Mouse (Mus musculus) G1E (cell line): ENCODE measurements at regions not wholly inside any gene's neighbourhood (a gene's known extent, or its start where the extent isn't known, plus 50 kb on each side); places are given as distances from the start of the nearest gene placed in this dataset.

Experiments
- ATAC-seq: 2 replicates; pipeline ENCODE4 v1.8.0; 2016; ENCODE audit warnings: mild to moderate bottlenecking; ENCODE audit not compliant: insufficient number of reproducible peaks, poor library complexity, low FRiP score, severe bottlenecking; ENCODE audit errors: extremely low read depth
- DNase-seq: peaks from one replicate; pipeline ENCODE4 v3.0.0; 2012; ENCODE audit warnings: low spot score
- H3K27me3 ChIP-seq: 2 replicates; pipeline ENCODE4 v1.6.1; 2012; ENCODE audit warnings: mild to moderate bottlenecking, low read length, inconsistent platforms; ENCODE audit not compliant: insufficient read depth
- H3K36me3 ChIP-seq: replicated peaks from 2 replicates; pipeline ENCODE3; 2012; ENCODE audit warnings: mild to moderate bottlenecking, inconsistent platforms
- H3K4me1 ChIP-seq: 2 replicates; pipeline ENCODE4 v1.6.1; 2012; ENCODE audit warnings: low read depth, low read length, inconsistent platforms, mixed read lengths; ENCODE audit not compliant: insufficient read depth
- H3K4me3 ChIP-seq: 2 replicates; pipeline ENCODE4 v1.5.1; 2012; ENCODE audit warnings: low read depth, mild to moderate bottlenecking, inconsistent platforms, low read length, moderate library complexity, mixed read lengths
- H3K9me3 ChIP-seq: replicated peaks from 2 replicates; pipeline ENCODE4 v1.6.1; 2012; ENCODE audit warnings: inconsistent platforms
- CTCF ChIP-seq: IDR thresholded peaks from 2 replicates; pipeline ENCODE4 v1.5.1; 2012; ENCODE audit warnings: low read depth, low read length, inconsistent platforms, mixed read lengths
- GATA1 ChIP-seq: IDR thresholded peaks from 2 replicates; pipeline ENCODE4 v1.6.1; 2012; ENCODE audit warnings: borderline replicate concordance, low read length, inconsistent platforms, mixed read lengths
- GATA2 ChIP-seq: IDR thresholded peaks from 2 replicates; pipeline ENCODE4 v1.6.1; 2012; ENCODE audit warnings: low read depth, low read length, inconsistent platforms, borderline replicate concordance
- POLR2AphosphoS5 ChIP-seq: IDR thresholded peaks from 2 replicates; pipeline ENCODE4 v1.6.1; 2012; ENCODE audit warnings: low read depth, low read length, inconsistent platforms; ENCODE audit not compliant: insufficient replicate concordance
- TAL1 ChIP-seq: conservative IDR thresholded peaks from 2 replicates; pipeline ENCODE4 v1.6.1; 2012; ENCODE audit warnings: low read depth, low read length, inconsistent platforms, mixed read lengths

DNA sequence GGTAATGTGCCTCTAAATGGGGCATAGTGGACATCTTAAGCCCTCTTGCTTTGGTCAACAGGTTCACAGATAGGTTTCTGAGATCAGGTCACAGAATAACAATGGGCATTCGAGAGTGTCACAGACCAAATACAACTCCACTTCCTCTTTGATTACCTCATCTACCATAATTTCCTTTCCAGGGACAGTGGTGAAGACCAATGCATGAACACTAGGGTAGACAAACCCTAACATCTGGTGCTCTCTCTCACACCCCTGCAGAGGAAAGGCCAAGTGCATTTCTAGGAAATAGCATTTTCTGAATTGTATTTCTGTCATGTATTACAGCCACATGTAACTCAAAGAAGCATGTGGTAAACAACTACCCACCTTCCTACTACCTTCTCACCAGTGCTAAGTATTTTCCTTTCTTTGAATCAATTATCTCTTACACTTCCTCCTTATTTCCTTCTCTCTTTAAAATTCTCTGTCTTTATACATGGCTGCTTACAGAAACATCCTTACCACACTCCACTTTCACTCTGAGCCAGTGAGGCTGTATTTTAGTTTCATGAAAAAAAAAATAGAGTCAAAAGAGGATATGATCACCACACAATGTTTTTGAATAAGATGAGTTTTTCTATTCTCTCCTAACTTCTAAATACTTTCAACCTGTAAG, 1021.0 kb downstream of the Gsdmc2 start:
- H3K4me1 ChIP-seq: no peaks in the 10 kb centered on the region
- TF ChIP-seq GATA2: no peak
- no peak for TF ChIP-seq GATA1
- TF ChIP-seq CTCF: no peak
- no peak for TF ChIP-seq POLR2AphosphoS5
- TF ChIP-seq TAL1: no peak
- H3K36me3 ChIP-seq: no peaks in the 10 kb centered on the region
- H3K4me3 ChIP-seq: no peak overlapping the region
- ATAC-seq: no peak
- H3K27me3 ChIP-seq: no peaks in the 10 kb centered on the region
- no peak for DNase-seq
- H3K9me3 ChIP-seq: no peaks in the 10 kb centered on the region

GRCm38 (mm10) chr15:62822305-62822704, 1022.7 kb downstream of the Gsdmc2 start:
- H3K27me3 ChIP-seq: no peaks in the 10 kb centered on the region
- DNase-seq (no peak), ATAC-seq (no peak; the same call in 1 of the 2 replicates)
- H3K4me1 ChIP-seq: no peaks in the 10 kb centered on the region
- H3K4me3 ChIP-seq: no peak overlapping the region
- TF ChIP-seq GATA2 (no peak), POLR2AphosphoS5 (no peak)
- no peaks in the 10 kb centered on the region for H3K36me3 ChIP-seq
- H3K9me3 ChIP-seq: no peaks in the 10 kb centered on the region

DNA sequence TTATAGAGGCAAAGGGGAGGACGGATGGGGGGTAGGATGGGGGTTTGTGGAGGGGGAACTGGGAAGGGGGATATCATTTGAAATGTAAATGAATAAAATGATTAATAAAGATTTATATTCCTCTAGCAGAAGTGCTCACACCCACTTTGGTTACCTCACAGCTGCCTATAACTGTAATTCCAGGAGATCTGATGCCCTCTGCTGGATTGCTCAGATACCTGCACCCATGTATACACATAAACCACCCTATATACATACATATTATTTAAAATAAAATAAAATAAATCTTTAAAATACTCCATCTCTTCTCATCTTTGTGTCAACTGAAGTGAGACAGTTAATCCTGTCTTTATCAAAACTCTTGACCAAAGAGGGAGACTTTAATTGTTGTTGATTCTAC, 1031.9 kb downstream of the Gsdmc2 start:
- TF ChIP-seq CTCF (no peak), TAL1 (no peak), POLR2AphosphoS5 (no peak), GATA1 (no peak), GATA2 (no peak)
- no peak overlapping the region for H3K4me3 ChIP-seq
- no peaks in the 10 kb centered on the region for H3K9me3 ChIP-seq
- DNase-seq: no peak
- no peaks in the 10 kb centered on the region for H3K36me3 ChIP-seq
- no peaks in the 10 kb centered on the region for H3K4me1 ChIP-seq
- no peak for ATAC-seq
- no peaks in the 10 kb centered on the region for H3K27me3 ChIP-seq

DNA sequence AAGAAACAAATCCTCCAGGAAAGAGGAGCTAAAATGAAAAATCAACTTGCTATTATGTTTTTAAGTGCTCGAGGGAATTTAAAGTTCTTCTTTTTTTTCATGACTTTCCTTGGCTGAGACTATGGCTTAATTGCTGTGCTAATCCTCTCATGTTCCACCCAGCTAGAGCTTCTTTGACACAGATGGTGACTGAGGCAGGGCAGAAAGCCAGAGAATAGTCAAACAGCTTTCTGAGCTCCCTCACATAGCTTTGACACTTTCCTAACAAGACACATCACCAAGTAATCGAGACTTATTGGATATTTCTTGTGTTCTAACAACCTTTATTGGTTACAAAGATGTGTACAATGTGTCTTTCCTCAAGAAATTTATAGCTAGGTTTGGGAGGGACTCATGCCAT, 1033.0 kb downstream of the Gsdmc2 start:
- no peaks in the 10 kb centered on the region for H3K36me3 ChIP-seq
- H3K9me3 ChIP-seq: no peaks in the 10 kb centered on the region
- TF ChIP-seq GATA1 (no peak), GATA2 (no peak), CTCF (no peak), POLR2AphosphoS5 (no peak), TAL1 (no peak)
- no peaks in the 10 kb centered on the region for H3K4me1 ChIP-seq
- no peak overlapping the region for H3K4me3 ChIP-seq
- DNase-seq (no peak), ATAC-seq (no peak)
- no peaks in the 10 kb centered on the region for H3K27me3 ChIP-seq

DNA sequence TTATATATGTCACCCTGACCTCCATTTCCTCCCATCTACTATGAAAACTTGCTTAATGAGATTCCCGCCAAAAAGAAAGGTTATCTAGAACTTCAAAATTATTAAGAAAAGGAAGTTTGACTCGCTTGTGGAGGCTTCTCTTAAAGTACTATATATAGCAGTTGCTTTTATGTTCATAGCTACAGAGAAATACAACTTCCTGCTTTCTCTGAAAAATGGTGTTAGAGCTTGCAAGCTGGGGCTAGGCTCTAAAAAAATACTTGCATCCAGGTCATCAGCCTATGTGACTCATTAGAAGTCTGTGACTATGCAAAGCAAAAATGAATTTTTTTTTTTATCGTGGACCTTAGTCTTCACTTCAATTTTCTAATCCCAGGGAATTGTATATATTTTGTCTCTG, 1035.7 kb downstream of the Gsdmc2 start:
- no peak for DNase-seq
- no peaks in the 10 kb centered on the region for H3K9me3 ChIP-seq
- no peak overlapping the region for H3K4me3 ChIP-seq
- H3K4me1 ChIP-seq: no peaks in the 10 kb centered on the region
- H3K36me3 ChIP-seq: no peaks in the 10 kb centered on the region
- TF ChIP-seq TAL1: no peak
- TF ChIP-seq GATA1: no peak
- no peak for TF ChIP-seq GATA2
- TF ChIP-seq CTCF: no peak
- TF ChIP-seq POLR2AphosphoS5: no peak
- no peaks in the 10 kb centered on the region for H3K27me3 ChIP-seq
- no peak for ATAC-seq

DNA sequence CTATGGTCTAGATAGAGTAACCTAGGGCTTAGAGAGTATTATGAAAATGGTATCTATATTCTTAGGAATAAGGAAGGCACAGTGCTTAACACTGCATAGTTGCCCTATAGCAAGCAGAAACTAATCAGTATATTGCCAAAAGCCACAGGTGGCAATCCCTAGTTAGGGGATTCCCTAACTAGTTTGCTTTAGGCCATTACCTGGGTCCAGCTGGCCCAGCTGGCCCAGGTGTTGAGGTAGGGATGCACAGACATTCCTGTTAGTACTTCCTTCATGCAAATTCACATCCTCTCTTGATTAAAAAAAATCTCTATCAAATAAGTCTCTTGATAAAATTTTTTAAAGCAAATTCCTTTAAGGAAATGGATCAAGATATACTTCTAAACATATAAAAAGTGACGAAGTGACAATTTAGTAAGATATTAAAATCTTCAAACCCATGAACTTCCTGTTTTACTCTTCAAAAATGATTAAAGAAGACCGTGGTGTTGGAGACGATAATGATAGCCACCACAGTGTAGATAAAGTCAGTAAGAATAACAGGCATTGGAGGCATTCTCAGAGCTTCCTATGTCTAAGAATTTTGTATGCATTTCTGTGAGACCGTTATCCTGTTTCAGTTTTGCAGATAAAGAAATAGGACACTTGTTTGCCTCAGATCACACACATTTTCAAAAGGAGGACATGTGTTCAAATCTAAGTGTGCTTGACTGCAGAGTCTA, 1036.7 kb downstream of the Gsdmc2 start:
- H3K9me3 ChIP-seq: no peaks in the 10 kb centered on the region
- no peaks in the 10 kb centered on the region for H3K36me3 ChIP-seq
- H3K27me3 ChIP-seq: no peaks in the 10 kb centered on the region
- no peak for ATAC-seq
- no peak for DNase-seq
- no peaks in the 10 kb centered on the region for H3K4me1 ChIP-seq
- H3K4me3 ChIP-seq: no peak overlapping the region
- TF ChIP-seq GATA1: no peak
- no peak for TF ChIP-seq GATA2
- TF ChIP-seq CTCF: no peak
- no peak for TF ChIP-seq POLR2AphosphoS5
- no peak for TF ChIP-seq TAL1
